11 mouse cellular contexts compared by ENCODE assay signal in genomic region chr7:100922907-100923306, GRCm38 (mm10). TPM values are rescaled to one million over a fixed set of nuclear protein-coding genes. Genes with fewer than 3 reads are reported as not detected.
A peak's percentile ranks its signal among the peaks of the same experiment; 100 is the strongest.
DNase-seq lines count a peak whose midpoint lies in the region; ATAC-seq lines count a peak whose summit lies in the region.
"Had no signal": no experiment of that assay in that cellular context is flagged by ENCODE, and none has a peak within 500 bp of the region (broad histone marks: within the 10 kb centered on the region; RNA-seq: fewer than 3 reads in every experiment).

No protein-coding gene starts in this region.

- DNase-seq in adrenal gland, postnatal 14 days, result peak; percentile 77
- no peak for DNase-seq in adrenal gland, adult 18-20 months (ENCODE audit: low spot score in 2 of 2)
- DNase-seq in kidney, adult 8-10 months, result no peak
- peak; percentile 48 for DNase-seq in right cerebral cortex, postnatal 4 days
- DNase-seq in right cerebral cortex, postnatal 14 days, result no peak
- no peak for DNase-seq in thymus, postnatal 14 days
- DNase-seq: retina, postnatal 1 day had no signal

- H3K27ac ChIP-seq in kidney, embryonic 14.5 days (ENCODE audit: low read depth, low read length), result 0 out of 2 replicates have a peak overlapping the region, but pooled peaks have one; percentile 7
- H3K27ac ChIP-seq: liver, embryonic 14.5 days; midbrain, embryonic 12.5 days had no signal

- H3K9me3 ChIP-seq in kidney, embryonic 14.5 days (ENCODE audit: control insufficient read depth, low read length), result no peaks in the 10 kb centered on the region
- H3K9me3 ChIP-seq: midbrain, embryonic 12.5 days had no signal

- no peak overlapping the region; the same call in 1 of the 2 replicates for H3K4me2 ChIP-seq in kidney, embryonic 14.5 days (replicated peaks; ENCODE audit: low read depth, low read length)
- H3K4me2 ChIP-seq: midbrain, embryonic 12.5 days had no signal

- H3K9ac ChIP-seq in kidney, embryonic 14.5 days (ENCODE audit: low read depth, low read length), result no peak overlapping the region
- H3K9ac ChIP-seq: liver, embryonic 14.5 days; midbrain, embryonic 12.5 days had no signal

- no peak for ATAC-seq in kidney, embryonic 14.5 days (ENCODE audit: low FRiP score, low TSS enrichment)
- ATAC-seq in granulocyte monocyte progenitor cell, adult 5-6 weeks (replicated peaks; ENCODE audit: poor library complexity, severe bottlenecking), result no peak

- H3K4me3 ChIP-seq in kidney, embryonic 14.5 days (ENCODE audit: low read length), result no peak overlapping the region
- H3K4me3 ChIP-seq: midbrain, embryonic 12.5 days had no signal

- WGBS in kidney, embryonic 14.5 days, result 88% methylated on average over 4 of the region's 4 CpGs

- peaks cover 38% of the 10 kb centered on the region for H3K36me3 ChIP-seq in kidney, embryonic 14.5 days (ENCODE audit: control insufficient read depth, insufficient read depth, low read length)

- no peaks in the 10 kb centered on the region for H3K27me3 ChIP-seq in kidney, embryonic 14.5 days (ENCODE audit: control insufficient read depth, insufficient read depth, low read length)
- H3K27me3 ChIP-seq: midbrain, embryonic 12.5 days had no signal

- peaks cover 90% of the 10 kb centered on the region for H3K4me1 ChIP-seq in kidney, embryonic 14.5 days (ENCODE audit: control insufficient read depth, insufficient read depth, low read length)

RNA-seq across cellular contexts. Expression of gene Arhgef17, which starts 9.0 kb away (rescaled TPM):
- total RNA-seq in adrenal gland, postnatal 14 days (2021), result 43.9 and 47.2 TPM in 2 replicates
- total RNA-seq in adrenal gland, adult 18-20 months (2021), result 10 to 100 TPM; 50.4 to 79.5 TPM
- polyA plus RNA-seq in kidney, embryonic 14.5 days (2014; fragmentation: Nextera tagmentation; extraction: Ambion mirVana), result 11.6 and 15.5 TPM in 2 replicates
- total RNA-seq in granulocyte monocyte progenitor cell, adult 5-6 weeks (2014; fragmentation: Nextera tagmentation), result 0.30 TPM in 1 of 2 replicates, not detected in the other
- not detected in 2 replicates for total RNA-seq in granulocyte monocyte progenitor cell, adult 5-6 weeks (2017)

RNA-seq across cellular contexts. Expression of gene P2ry6, which starts 51.5 kb away (rescaled TPM):
- 2.4 and 4.8 TPM in 2 replicates for total RNA-seq in adrenal gland, postnatal 14 days (2021)
- 1 to 10 TPM; 3.1 to 5.4 TPM for total RNA-seq in adrenal gland, adult 18-20 months (2021)
- polyA plus RNA-seq in kidney, embryonic 14.5 days (2014; fragmentation: Nextera tagmentation; extraction: Ambion mirVana), result 3.6 and 4.4 TPM in 2 replicates
- not detected in 2 replicates for total RNA-seq in granulocyte monocyte progenitor cell, adult 5-6 weeks (2014; fragmentation: Nextera tagmentation)
- total RNA-seq in granulocyte monocyte progenitor cell, adult 5-6 weeks (2017), result 0.17 TPM in 1 of 2 replicates, not detected in the other

RNA-seq across cellular contexts. Expression of gene Relt, which starts 59.7 kb away (rescaled TPM):
- total RNA-seq in adrenal gland, postnatal 14 days (2021), result 3.1 and 5.8 TPM in 2 replicates
- total RNA-seq in adrenal gland, adult 18-20 months (2021), result 1 to 10 TPM; 2.1 to 3.5 TPM
- 2.8 and 3.1 TPM in 2 replicates for polyA plus RNA-seq in kidney, embryonic 14.5 days (2014; fragmentation: Nextera tagmentation; extraction: Ambion mirVana)
- 12.5 and 13.4 TPM in 2 replicates for total RNA-seq in granulocyte monocyte progenitor cell, adult 5-6 weeks (2014; fragmentation: Nextera tagmentation)
- total RNA-seq in granulocyte monocyte progenitor cell, adult 5-6 weeks (2017), result 9.8 and 12.1 TPM in 2 replicates

Comparison
In these comparisons a context has a peak if more than half of its experiments do, and no peak if none do; other contexts are left out.
1. DNase-seq: peak in adrenal gland, postnatal 14 days (single experiment) and right cerebral cortex, postnatal 4 days (single experiment); none in adrenal gland, adult 18-20 months (0 of 2), kidney, adult 8-10 months (0 of 2), right cerebral cortex, postnatal 14 days (single experiment) and thymus, postnatal 14 days (single experiment).
2. RNA of gene Arhgef17, which starts 9.0 kb away (total RNA-seq): 50.4 to 79.5 TPM in adrenal gland, adult 18-20 months and 43.9 to 47.2 TPM in adrenal gland, postnatal 14 days; 0.30 TPM in granulocyte monocyte progenitor cell, adult 5-6 weeks; every median in the first group is over 10 times any median in the second.